Mouse (Mus musculus): ENCODE results near the gene Cyb5r1.

DNA sequence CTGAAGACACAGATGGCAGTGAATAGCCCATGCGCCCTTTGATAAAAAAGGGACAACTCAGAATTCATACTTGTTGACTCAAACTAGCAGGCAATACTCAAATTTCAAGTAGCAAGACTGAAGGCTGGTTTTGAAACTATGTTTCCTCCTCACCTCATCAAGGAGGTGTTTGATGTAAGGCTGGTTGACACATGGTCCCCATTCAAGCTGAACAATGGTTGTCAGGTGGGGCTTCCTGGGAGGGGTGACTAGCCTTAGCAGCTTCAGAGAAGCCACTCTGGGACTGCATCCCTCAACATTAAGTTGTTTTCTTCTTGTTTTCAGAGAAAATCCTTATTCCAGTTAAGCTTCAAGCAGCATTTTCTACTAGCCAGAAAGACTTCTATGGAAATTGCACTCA, 19.7 kb upstream of the Cyb5r1 start, which contains the start of gene 4933406M09Rik:
- TF ChIP-seq CTCF (IDR thresholded peaks at IDR 0.05; ENCODE audit: control insufficient read depth, insufficient read depth, low read length) (no peak), POLR2A (IDR thresholded peaks at IDR 0.05; ENCODE audit: borderline replicate concordance, control insufficient read depth, low read depth, low read length) (no peak)
